Mouse (Mus musculus): ENCODE results near the gene Agtrap. TPM values are rescaled to one million over a fixed set of nuclear protein-coding genes. Genes with fewer than 3 reads are reported as not detected.
A peak's percentile ranks its signal among the peaks of the same experiment; 100 is the strongest.
"Not testable (repeated sequence)": the region's sequence is repeated elsewhere in the genome, so short reads cannot be mapped to it uniquely, and the experiment has no call there.

Agtrap gene
- polyA plus RNA-seq, 1 experiment from 2014 or later: 15.4 TPM

- peak overlapping the region; percentile 51 for H3K4me2 ChIP-seq
- H3K4me3 ChIP-seq: peak overlapping the region; percentile 30
- no peak overlapping the region for H3K27ac ChIP-seq (replicated peaks)
- whole genome bisulfite sequencing: 75% methylated on average over 2 of the region's 2 CpGs
- 0 out of 2 replicates have a peak overlapping the region, but pooled peaks have one; percentile 50 for H3K9ac ChIP-seq
- no peaks in the 10 kb centered on the region for H3K27me3 ChIP-seq (replicated peaks)
- no peaks in the 10 kb centered on the region for H3K9me3 ChIP-seq
- peaks cover 50% of the 10 kb centered on the region for H3K36me3 ChIP-seq
- peaks cover 59% of the 10 kb centered on the region for H3K4me1 ChIP-seq
- ATAC-seq (ENCODE audit: extremely low read depth, insufficient number of reproducible peaks, low FRiP score, low TSS enrichment): 0 out of 2 replicates have a peak, but pooled peaks have one; percentile 19
These were observed 43.7 kb downstream of the Agtrap start for GRCm38 (mm10) chr4:148044113-148044512.

DNA sequence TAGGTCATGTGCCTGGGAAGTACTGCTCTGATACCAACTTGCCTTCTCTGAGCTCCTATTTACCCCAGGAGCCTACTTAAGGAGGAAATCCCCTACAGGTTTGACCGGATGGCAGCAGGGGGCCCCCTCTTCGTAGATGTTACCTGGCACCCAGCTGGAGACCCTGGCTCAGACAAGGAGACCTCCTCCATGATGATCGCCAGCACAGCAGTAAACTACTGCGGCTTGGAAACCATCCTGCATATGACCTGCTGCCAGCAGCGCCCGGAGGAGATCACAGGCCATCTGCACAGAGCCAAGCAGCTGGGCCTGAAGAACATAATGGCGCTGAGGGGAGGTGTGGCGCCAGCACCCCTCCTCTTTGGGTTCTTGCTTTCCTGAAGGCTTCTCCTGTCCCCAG is 44.5 kb downstream of the Agtrap start:
- H3K4me1 ChIP-seq: peaks cover 60% of the 10 kb centered on the region
- H3K27me3 ChIP-seq (replicated peaks); H3K9me3 ChIP-seq; H3K27ac ChIP-seq (replicated peaks); ATAC-seq (ENCODE audit: extremely low read depth, insufficient number of reproducible peaks, low FRiP score, low TSS enrichment): not testable (repeated sequence)
- WGBS: 85% methylated on average over 6 of the region's 8 CpGs
- peaks cover 42% of the 10 kb centered on the region for H3K36me3 ChIP-seq
- H3K9ac ChIP-seq: 0 out of 2 replicates have a peak overlapping the region, but pooled peaks have one; percentile 91
- peak overlapping the region; percentile 95 for H3K4me2 ChIP-seq
- peak overlapping the region; percentile 87 for H3K4me3 ChIP-seq

GRCm38 (mm10) chr4:148041611-148042191 is 46.1 kb downstream of the Agtrap start:
- no peak for ATAC-seq (ENCODE audit: extremely low read depth, insufficient number of reproducible peaks, low FRiP score, low TSS enrichment)
- H3K4me1 ChIP-seq: peaks cover 68% of the 10 kb centered on the region
- 2% methylated on average over 16 of the region's 16 CpGs for WGBS

DNA sequence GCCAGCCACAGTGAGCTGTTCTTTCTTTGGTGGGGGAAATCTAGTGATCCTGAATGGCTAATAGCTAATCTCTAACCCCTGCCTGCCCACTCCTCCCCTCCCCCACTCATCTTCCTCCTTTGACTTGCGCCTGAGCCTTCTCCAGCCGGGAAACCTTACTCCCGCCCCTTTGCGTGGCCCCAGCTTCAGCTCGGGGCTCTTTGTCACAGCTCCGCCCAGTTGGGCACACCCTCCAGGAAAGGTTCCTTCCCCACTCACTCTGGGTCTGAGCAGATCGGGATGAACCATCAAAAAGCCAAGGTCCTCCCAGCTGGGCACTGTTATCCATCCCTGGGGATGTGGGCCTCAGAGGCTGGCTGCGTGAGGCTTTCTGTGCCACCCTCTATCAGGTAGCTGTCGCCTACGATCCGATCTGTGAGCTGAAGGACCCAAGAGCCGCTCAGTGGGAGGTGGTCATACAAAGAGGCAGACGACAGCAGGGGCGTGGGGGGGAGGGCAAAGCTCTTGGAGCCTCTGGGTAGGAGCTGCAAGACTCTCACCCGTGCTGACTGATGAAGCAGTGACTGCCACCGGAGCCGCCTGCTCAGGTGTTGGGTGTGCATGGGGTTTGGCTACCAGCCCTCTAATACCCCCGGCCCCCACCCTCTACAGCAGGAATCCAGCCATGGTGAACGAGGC is 46.8 kb downstream of the Agtrap start:
- Histone ChIP-seq H3K36me3 (peaks cover 36% of the 10 kb centered on the region), H3K9ac (peak overlapping the region; percentile 91), H3K4me3 (peak overlapping the region; percentile 87), H3K27me3 (replicated peaks) (no peaks in the 10 kb centered on the region), H3K4me1 (peaks cover 62% of the 10 kb centered on the region), H3K27ac (replicated peaks) (peak overlapping the region; percentile 92), H3K9me3 (no peaks in the 10 kb centered on the region), H3K4me2 (peak overlapping the region; percentile 95)
- under 1% methylated on average over 19 of the region's 19 CpGs for WGBS
- ATAC-seq (ENCODE audit: extremely low read depth, insufficient number of reproducible peaks, low FRiP score, low TSS enrichment): peak; percentile 59

More at GRCm38 (mm10) chr4:148041611-148042191, 46.1 kb downstream of the Agtrap start:
- H3K9ac ChIP-seq: peak overlapping the region; percentile 91
- H3K27me3 ChIP-seq (replicated peaks): no peaks in the 10 kb centered on the region
- peaks cover 30% of the 10 kb centered on the region for H3K36me3 ChIP-seq
- peak overlapping the region; percentile 87 for H3K4me3 ChIP-seq
- H3K4me2 ChIP-seq: peak overlapping the region; percentile 95
- peak overlapping the region; percentile 92 for H3K27ac ChIP-seq (replicated peaks)
- H3K9me3 ChIP-seq: no peaks in the 10 kb centered on the region

DNA sequence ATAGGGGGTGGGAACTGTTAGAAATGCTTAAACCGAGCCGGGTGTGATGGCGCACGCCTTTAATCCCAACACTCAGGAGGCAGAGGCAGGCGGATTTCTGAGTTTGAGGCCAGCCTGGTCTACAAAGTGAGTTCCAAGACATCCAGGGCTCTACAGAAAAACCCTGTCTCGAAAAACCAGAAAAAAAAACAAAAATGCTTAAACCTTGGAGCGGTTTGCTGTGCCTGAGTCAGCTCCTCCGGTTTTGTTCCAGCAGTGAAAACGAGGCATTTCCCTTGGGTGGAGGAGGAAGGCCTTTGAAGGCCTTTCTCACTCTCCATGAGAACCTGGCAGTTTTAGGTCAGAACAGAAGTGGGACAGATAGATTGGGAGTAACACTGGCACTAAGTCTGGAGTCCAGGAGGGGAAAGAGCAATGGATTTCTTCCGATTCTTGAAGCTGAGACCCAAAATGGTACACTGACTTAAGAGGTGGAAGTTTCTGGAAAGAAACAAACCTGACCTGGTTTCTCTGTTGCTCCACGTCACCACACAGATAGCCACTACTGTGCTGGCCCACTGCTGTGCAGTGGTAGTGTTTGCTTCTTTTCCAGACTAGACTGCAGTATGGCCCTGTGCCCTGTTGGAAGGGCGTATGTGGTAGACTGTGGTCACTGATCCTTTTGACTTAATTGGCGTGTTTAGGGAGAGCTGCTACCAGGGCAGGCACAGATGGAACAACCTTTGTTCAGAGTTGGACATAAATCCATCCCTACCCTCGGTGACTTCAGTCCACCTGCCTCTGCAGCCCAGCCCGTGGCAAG is 47.6 kb downstream of the Agtrap start:
- peaks cover 33% of the 10 kb centered on the region for H3K36me3 ChIP-seq
- H3K9me3 ChIP-seq: no peaks in the 10 kb centered on the region
- 60% methylated on average over 15 of the region's 15 CpGs for WGBS
- H3K4me1 ChIP-seq: peaks cover 54% of the 10 kb centered on the region
- H3K27me3 ChIP-seq (replicated peaks): no peaks in the 10 kb centered on the region
- peak overlapping the region; percentile 95 for H3K4me2 ChIP-seq
- ATAC-seq (ENCODE audit: extremely low read depth, insufficient number of reproducible peaks, low FRiP score, low TSS enrichment): no peak
- H3K27ac ChIP-seq (replicated peaks): peak overlapping the region; percentile 92
- peak overlapping the region; percentile 87 for H3K4me3 ChIP-seq
- H3K9ac ChIP-seq: peak overlapping the region; percentile 91

GRCm38 (mm10) chr4:148039254-148040028 is 48.4 kb downstream of the Agtrap start:
- Histone ChIP-seq H3K9ac (peak overlapping the region; percentile 91), H3K4me2 (peak overlapping the region; percentile 95), H3K4me3 (peak overlapping the region; percentile 87), H3K9me3 (no peaks in the 10 kb centered on the region), H3K36me3 (peaks cover 33% of the 10 kb centered on the region), H3K27me3 (replicated peaks) (no peaks in the 10 kb centered on the region), H3K4me1 (peaks cover 52% of the 10 kb centered on the region), H3K27ac (replicated peaks) (peak overlapping the region; percentile 92)
- no peak for ATAC-seq (ENCODE audit: extremely low read depth, insufficient number of reproducible peaks, low FRiP score, low TSS enrichment)
- 19% methylated on average over 19 of the region's 19 CpGs for WGBS

DNA sequence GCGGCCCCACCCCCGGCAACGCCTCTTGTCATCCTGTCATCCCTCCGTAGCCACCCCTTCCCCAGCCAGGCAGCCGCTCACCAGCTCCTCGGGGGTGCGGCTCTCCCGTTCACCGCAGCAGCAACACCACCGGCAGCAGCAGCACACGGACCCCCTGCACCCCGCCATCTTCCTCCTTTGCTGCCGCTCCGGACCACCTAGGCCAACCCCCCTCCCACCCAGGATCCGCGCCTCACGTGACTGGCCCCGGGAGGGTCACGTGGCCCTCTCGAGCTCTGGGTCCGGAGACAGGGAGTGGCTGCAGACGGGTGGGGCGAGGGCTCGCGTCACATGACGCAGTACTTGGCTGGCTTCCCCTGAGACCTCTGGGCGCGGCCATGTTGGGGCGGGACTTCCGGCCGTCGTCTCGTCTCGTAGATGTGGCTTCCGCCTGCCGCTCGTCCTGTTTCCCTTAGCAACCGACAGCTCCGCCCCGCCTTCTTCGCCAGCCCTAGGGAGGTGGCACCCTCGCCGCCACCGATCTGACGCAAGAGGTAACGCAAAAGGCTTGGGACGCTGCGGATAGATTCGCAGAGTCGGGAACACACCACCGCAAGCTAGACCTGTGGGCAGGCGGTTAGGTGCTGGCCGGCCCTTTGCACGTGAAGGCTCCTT is 49.1 kb downstream of the Agtrap start, which contains the start of the genes Clcn6 and Mthfr:
Clcn6 (minus strand) TSS at position 222 of the 654 bp plus-strand sequence.
Mthfr (plus strand) TSS at position 478 of the 654 bp plus-strand sequence.
- under 1% methylated on average over 54 of the region's 54 CpGs for WGBS
- H3K27me3 ChIP-seq (replicated peaks): no peaks in the 10 kb centered on the region
- ATAC-seq (ENCODE audit: extremely low read depth, insufficient number of reproducible peaks, low FRiP score, low TSS enrichment): peak; percentile 91
- peak within 1 kb of the TSS; percentile 91 for H3K9ac ChIP-seq
- peak within 1 kb of the TSS; percentile 87 for H3K4me3 ChIP-seq
- peak within 1 kb of the TSS; percentile 95 for H3K4me2 ChIP-seq
- peak within 1 kb of the TSS; percentile 92 for H3K27ac ChIP-seq (replicated peaks)
- peaks cover 52% of the 10 kb centered on the region for H3K4me1 ChIP-seq
- peaks cover 30% of the 10 kb centered on the region for H3K36me3 ChIP-seq
- no peaks in the 10 kb centered on the region for H3K9me3 ChIP-seq

DNA sequence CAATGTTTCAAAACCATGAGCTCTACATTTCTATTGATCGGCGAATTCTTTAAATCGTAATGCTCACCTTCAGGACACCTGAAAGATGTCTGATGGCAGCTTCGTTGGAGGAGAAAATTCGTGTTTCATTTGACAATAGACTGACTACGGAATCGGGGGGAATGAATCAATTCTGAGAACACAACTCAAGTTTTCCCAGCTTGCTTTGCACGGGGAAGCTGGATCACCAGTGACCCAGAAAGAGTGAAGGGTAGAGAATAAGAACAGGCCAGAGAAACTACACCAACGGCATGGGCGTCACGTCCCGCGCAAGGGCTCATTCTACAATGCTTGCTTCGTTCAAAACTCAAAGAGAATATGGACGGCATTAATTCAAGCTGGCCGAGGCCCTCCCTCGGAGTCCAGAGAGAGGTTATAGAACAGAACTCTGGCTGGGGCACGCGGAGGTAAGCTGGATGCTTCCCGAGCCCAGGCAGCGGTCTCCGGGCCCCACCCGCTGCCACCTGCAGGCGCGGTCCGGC is 49.7 kb downstream of the Agtrap start:
- WGBS: 6% methylated on average over 26 of the region's 26 CpGs
- peak overlapping the region; percentile 87 for H3K4me3 ChIP-seq
- no peak for ATAC-seq (ENCODE audit: extremely low read depth, insufficient number of reproducible peaks, low FRiP score, low TSS enrichment)
- H3K4me1 ChIP-seq: peaks cover 49% of the 10 kb centered on the region
- peak overlapping the region; percentile 86 for H3K27ac ChIP-seq (replicated peaks)
- H3K9me3 ChIP-seq: no peaks in the 10 kb centered on the region
- no peaks in the 10 kb centered on the region for H3K27me3 ChIP-seq (replicated peaks)
- peak overlapping the region; percentile 95 for H3K4me2 ChIP-seq
- peak overlapping the region; percentile 86 for H3K9ac ChIP-seq
- peaks cover 32% of the 10 kb centered on the region for H3K36me3 ChIP-seq

GRCm38 (mm10) chr4:148035440-148035839 is 52.4 kb downstream of the Agtrap start:
- Histone ChIP-seq H3K27ac (replicated peaks) (no peak overlapping the region), H3K4me2 (no peak overlapping the region), H3K9ac (no peak overlapping the region), H3K36me3 (peaks cover 38% of the 10 kb centered on the region), H3K4me3 (no peak overlapping the region), H3K27me3 (replicated peaks) (no peaks in the 10 kb centered on the region), H3K9me3 (no peaks in the 10 kb centered on the region), H3K4me1 (peaks cover 24% of the 10 kb centered on the region)
- WGBS: 79% methylated on average over 3 of the region's 3 CpGs
- ATAC-seq (ENCODE audit: extremely low read depth, insufficient number of reproducible peaks, low FRiP score, low TSS enrichment): no peak

- peaks cover 10% of the 10 kb centered on the region for H3K4me1 ChIP-seq
- H3K4me2 ChIP-seq: no peak overlapping the region
- 82% methylated on average over 7 of the region's 7 CpGs for WGBS
- H3K27me3 ChIP-seq (replicated peaks): no peaks in the 10 kb centered on the region
- no peak overlapping the region for H3K27ac ChIP-seq (replicated peaks)
- H3K36me3 ChIP-seq: peaks cover 49% of the 10 kb centered on the region
- no peaks in the 10 kb centered on the region for H3K9me3 ChIP-seq
- no peak for ATAC-seq (ENCODE audit: extremely low read depth, insufficient number of reproducible peaks, low FRiP score, low TSS enrichment)
- no peak overlapping the region for H3K9ac ChIP-seq
- no peak overlapping the region for H3K4me3 ChIP-seq
These were observed 53.9 kb downstream of the Agtrap start for GRCm38 (mm10) chr4:148033858-148034410.
